Mouse (Mus musculus): ENCODE measurements around the gene Emp1.

GRCm38 (mm10) chr6:135430441-135430970, 68.2 kb downstream of the Emp1 start:
- TF ChIP-seq NELFE (IDR thresholded peaks at IDR 0.05; ENCODE audit: low read depth, low read length) (no peak), ZC3H11A (IDR thresholded peaks at IDR 0.05; ENCODE audit: low read depth, low read length) (no peak), CTCF (IDR thresholded peaks at IDR 0.05 in 2 of 3, conservative IDR thresholded peaks at IDR 0.05 in 1 of 3; ENCODE audit: control insufficient read depth in 1 of 3, insufficient read depth in 1 of 3, low read depth in 2 of 3, low read length in 3 of 3, poor library complexity in 1 of 3, severe bottlenecking in 1 of 3) (no peak), MYC (IDR thresholded peaks at IDR 0.05; ENCODE audit: low read depth, low read length) (no peak), POLR2A (IDR thresholded peaks at IDR 0.05; ENCODE audit: control insufficient read depth in 1 of 2, insufficient read depth in 1 of 2, low read depth in 1 of 2, low read length in 2 of 2, poor library complexity in 1 of 2) (no peak), JUND (IDR thresholded peaks at IDR 0.05; ENCODE audit: low read depth, low read length) (no peak), TAL1 (IDR thresholded peaks at IDR 0.05; ENCODE audit: low read length) (no peak)

Measured in MEL (cell line).